Mouse (Mus musculus) G1E-ER4 (cell line): ENCODE measurements around the gene Taok3. TPM values are rescaled to one million over a fixed set of nuclear protein-coding genes. Genes with fewer than 3 reads are reported as not detected.

Source experiments
- GATA1 ChIP-seq: IDR thresholded peaks from one replicate; pipeline ENCODE4 v1.8.0; 2012; ENCODE audit warnings: low read length, inconsistent platforms
- polyA plus RNA-seq: library from polyadenylated mRNA; stranded (reverse); fragments of >175 nt; gene quantifications from 2 replicates; pipeline ENCODE4 v1.2.3, GENCODE M21; 2012

Gene Taok3
- polyA plus RNA-seq, 1 experiment = 59.0 TPM

DNA sequence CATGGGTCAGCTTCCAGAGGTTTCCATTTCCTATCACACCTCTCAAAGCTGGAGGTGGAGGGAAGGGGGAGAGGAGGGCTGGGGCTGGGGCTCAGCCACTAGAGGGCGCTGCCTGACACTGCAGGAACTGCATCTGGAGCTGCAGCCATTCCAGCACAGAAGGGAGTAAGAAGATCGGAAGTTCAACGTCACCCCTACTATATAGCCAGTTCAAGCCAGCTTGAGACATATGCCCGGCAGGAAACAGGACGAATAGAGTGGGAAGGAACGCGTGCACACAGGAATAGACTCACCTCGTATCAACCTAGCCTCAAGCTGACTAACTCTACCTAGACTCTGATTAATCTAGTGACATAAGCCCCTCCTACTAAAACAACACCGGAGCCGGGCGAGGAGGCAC, 187.8 kb downstream of the Taok3 start:
- no peak for TF ChIP-seq GATA1

DNA sequence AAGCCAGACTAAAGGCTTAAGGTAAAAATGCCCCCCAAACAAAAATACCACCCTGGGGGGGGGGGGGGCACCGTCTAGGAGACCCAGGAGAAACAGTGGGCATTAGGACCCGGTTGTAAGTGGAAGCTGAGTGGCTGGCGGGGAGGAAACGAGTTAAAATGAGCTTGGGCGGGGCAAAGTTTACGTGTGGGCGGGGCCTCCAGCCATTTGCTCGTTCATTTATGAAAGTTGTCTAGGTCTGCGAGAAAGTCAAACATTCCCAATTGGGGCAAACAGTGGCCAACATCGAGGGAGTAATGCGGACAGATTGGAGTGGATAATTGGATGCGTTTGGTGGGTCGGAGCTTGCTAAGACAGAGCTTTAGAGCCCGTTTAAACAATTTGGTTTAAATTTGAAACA, 193.5 kb downstream of the Taok3 start:
- no peak for TF ChIP-seq GATA1

DNA sequence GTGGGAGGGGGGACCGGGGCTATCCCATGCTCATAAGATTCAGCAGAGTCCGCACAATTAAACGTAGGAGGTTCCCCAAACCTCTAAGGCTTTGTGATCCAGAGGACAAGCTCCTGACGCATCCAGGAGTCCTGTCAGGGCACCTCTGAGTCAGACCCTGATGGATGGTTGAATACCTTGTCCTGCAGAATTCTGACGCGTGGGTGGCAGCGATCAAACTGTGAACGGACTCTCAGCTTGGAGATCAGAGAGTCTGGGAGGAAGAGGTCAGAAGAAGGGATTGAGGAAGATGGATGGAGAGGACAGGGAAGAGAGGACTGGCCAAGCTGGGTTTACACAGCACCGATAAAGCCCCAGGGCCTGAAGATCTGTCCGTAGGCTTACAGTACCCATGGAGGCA, 194.0 kb downstream of the Taok3 start:
- TF ChIP-seq GATA1 = no peak

DNA sequence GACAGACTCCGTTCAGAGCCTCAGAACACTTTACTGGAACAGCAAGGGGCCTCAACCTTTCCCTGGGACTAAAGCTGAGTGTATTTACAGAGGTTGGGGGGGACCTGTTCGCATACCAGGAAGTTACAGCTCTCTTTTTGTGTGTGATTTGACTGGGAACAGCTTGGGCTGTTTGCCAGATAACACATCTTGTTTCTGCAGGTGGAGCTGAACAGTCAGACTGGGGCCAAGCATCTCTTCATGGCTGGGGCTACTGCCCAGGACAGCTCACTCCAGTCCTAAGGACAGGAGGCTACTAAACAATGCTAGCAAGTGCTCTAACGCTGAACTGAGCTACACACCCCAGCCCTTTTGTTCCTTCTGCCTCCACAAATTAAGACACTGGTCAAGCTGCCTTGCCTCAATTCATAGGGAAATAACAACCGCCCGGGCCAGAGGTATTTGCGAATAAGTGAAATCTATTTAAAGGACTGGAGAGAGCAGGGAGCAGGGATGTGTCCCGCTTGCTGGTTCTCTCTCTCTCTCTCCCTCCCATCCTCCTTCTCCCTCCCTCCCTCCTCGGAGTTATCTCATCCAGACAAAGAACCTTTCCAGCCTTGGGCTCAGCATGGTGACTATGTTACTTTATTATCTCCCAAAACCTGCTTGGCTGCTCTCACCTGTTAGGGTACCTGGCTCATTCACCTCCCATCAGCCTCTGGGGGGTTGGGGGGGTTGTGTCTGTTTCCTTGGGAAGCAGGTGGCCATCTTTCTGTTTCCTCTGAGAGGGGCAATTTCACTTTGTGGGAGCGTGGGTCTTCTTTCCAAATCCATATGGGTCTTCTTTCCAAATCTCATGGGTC, 194.9 kb downstream of the Taok3 start:
- TF ChIP-seq GATA1 = no peak

DNA sequence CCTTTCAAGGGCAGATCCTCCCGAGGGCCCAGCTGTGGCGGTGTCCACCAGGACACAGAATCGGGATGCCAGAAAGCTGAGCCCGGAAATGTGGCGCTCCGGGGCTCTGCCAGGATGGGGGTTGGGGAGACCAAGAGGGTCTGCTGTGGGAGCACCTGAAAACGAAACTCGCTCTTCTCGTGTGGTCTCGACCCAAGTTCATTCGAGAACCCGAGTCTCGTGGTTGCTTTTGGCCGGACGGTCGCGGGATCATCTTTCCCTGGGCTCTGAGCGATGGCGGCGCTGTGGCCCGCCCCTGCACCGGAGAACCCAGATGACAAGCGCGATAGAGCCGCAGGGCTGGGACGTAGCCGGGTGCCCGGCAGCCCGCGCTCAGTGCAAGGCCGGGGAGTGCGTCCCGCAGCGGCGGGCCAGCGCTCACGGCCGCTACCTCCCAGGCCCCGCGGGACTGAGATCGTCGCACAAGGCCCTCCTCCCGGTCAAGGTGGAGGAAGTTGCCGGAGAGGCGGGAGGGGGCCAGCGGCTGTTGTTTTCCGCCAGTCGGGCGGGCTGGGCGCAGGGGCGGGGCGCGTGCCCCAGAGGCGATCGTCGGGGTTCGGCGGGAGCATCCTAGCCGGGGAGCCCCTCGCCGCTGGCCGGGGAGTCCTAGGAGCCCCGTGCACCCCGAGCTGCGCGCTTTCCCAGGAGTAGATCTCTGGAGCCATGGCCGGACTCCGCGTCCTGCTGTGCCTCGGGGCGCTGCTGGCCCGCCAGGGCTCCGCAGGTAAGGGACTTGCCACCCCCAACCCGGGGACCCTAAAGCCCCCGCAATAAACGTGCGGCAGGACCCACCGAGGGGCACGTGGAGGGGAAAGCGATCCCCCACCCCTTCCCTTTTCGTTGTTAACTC, 199.1 kb downstream of the Taok3 start, which contains the start of gene Vsig10:
TSS of gene Vsig10 (plus strand) at position 343 of the 889 bp plus-strand sequence.
- TF ChIP-seq GATA1 = no peak

DNA sequence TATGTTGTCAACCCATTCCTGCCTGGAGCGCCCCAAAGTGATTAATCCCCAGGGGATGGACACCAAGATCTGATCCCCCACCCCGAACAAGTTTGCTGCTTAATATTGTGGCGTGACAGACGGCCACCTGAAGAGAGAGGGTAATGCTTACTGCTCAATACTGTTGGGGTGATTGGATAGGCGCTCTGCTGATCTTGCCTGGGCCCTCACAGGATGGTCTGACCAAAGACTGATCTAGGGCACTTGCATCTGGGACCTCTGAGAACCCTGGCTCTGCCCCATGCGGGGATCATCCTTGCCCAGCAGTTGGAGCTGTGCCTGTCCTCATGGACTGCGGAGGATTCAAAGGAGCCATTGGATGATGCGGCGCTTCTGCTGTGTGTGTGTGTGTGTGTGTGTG, 203.8 kb downstream of the Taok3 start:
- TF ChIP-seq GATA1 = no peak

Other genes starting within 250 kb of the Taok3 start
- 60.4 and 65.2 TPM in 2 replicates for gene Suds3, start 4.0 kb upstream of the Taok3 start, polyA plus RNA-seq
- gene Pebp1, start 167.5 kb downstream of the Taok3 start, polyA plus RNA-seq = 1,402 and 2,219 TPM in 2 replicates
- 0.04 and 0.08 TPM in 2 replicates for gene Vsig10, start 199.0 kb downstream of the Taok3 start, polyA plus RNA-seq
- 46.9 and 58.1 TPM in 2 replicates for gene Wsb2, start 237.2 kb downstream of the Taok3 start, polyA plus RNA-seq